ENCODE assay signal across 8 mouse cellular contexts in the genomic region with DNA sequence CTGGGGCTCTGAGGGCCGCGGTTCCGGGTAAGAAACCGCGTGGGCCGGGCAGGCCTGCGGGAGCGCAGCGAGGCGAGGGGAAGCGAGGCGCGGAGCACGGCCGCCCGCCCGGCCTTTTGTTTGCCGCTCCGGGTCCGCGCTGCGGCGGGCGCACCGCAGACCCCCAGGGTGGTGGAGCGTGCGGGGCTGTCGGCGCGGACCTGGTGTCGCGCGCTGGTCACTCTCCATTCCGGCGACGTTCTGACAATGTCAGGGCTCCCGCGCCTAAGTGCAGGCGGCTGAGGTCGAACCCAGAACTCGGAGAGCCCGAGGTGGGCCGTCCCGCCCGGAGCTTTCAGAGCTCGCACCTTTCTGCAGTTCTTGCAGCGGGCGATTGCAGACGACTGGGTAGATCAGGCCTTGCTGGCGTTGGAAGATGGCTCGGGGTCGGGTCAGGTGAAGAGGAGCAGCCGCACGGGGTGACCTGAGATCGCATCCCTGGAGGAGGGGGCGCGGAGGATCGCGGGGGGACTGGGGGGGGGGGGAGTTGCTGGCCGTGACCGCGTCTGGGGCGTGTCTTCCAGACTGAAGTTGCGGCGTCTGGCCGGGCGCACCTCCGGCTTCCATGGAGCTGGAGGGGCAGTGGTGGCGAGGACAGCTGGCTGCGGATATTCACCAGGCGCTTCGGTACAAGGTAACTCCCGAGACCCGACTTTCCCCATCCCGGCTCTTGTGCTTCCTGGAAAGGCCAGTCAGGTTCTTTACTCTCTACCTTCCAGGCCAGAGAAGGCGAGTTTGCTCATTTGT. TPM values are rescaled to one million over a fixed set of nuclear protein-coding genes. Genes with fewer than 3 reads are reported as not detected.
DNase-seq lines count a peak whose midpoint lies in the region; ATAC-seq and TF ChIP-seq lines count a peak whose summit lies in the region.

No protein-coding gene starts in this region.

- peak overlapping the region; percentile 91 for H3K9ac ChIP-seq in MEL (ENCODE audit: control insufficient read depth, low read depth, low read length, poor library complexity, severe bottlenecking)

- H3K27ac ChIP-seq in MEL (ENCODE audit: control insufficient read depth, low read depth, low read length) = peak overlapping the region; percentile 48
- peak overlapping the region; percentile 100 for H3K27ac ChIP-seq in forebrain, embryonic 10.5 days

- no peak for TF ChIP-seq CTCF in MEL (IDR thresholded peaks at IDR 0.05 in 2 of 3, conservative IDR thresholded peaks at IDR 0.05 in 1 of 3; ENCODE audit: control insufficient read depth in 1 of 3, insufficient read depth in 1 of 3, low read depth in 2 of 3, low read length in 3 of 3, poor library complexity in 1 of 3, severe bottlenecking in 1 of 3)

- intact Hi-C loops in heart, postnatal 25 days (cut with DNase I) = loop anchor here (2.0 to 10.0 kb wide), 3 partner anchors 41 to 217 kb away; a partner anchor contains a TSS
- intact Hi-C loops in left cerebral cortex, postnatal 4 days (cut with DNase I) = no loop called here

- peak; percentile 70 for DNase-seq in MEL (ENCODE audit: low read depth, low spot score)
- peak; percentile 38 for DNase-seq in brain, adult 2 months (ENCODE audit: low read depth, low spot score)
- DNase-seq in forebrain, embryonic 10.5 days (ENCODE audit: extremely low spot score, low spot score) = peak; percentile 63
- peak; percentile 9 for DNase-seq in heart, postnatal 25 days (ENCODE audit: low spot score)
- peak; percentile 48 for DNase-seq in left cerebral cortex, postnatal 4 days
- DNase-seq in right cerebral cortex, postnatal 14 days = peak; percentile 32
- no peak for DNase-seq in layer of hippocampus, adult 9-11 months

- no peak for TF ChIP-seq RAD21 in MEL (IDR thresholded peaks at IDR 0.05; ENCODE audit: low read depth, low read length)

- peak overlapping the region; percentile 72 to 95 for H3K4me3 ChIP-seq in MEL (ENCODE audit: control insufficient read depth in 1 of 2, insufficient read depth in 1 of 2, low read depth in 2 of 2, low read length in 2 of 2)
- H3K4me3 ChIP-seq in forebrain, embryonic 10.5 days = peak overlapping the region; percentile 88

- H3K79me2 ChIP-seq in MEL (ENCODE audit: control insufficient read depth, insufficient read depth, low read length, poor library complexity) = peaks cover 16% of the 10 kb centered on the region

- H3K27me3 ChIP-seq in MEL (ENCODE audit: control insufficient read depth in 1 of 2, insufficient read depth in 2 of 2, low read length in 2 of 2) = 0 out of 4 replicates have a peak, but pooled peaks cover 0 to 2% of the 10 kb centered on the region in 2 experiments
- H3K27me3 ChIP-seq in forebrain, embryonic 10.5 days (ENCODE audit: poor library complexity, severe bottlenecking) = no peaks in the 10 kb centered on the region

- H3K36me3 ChIP-seq in MEL (ENCODE audit: control insufficient read depth in 1 of 2, insufficient read depth in 2 of 2, low read length in 2 of 2) = peaks cover 0 to 12% of the 10 kb centered on the region in 2 experiments; a peak in 3 of 4 replicates
- H3K36me3 ChIP-seq in forebrain, embryonic 10.5 days (replicated peaks) = peaks cover 27% of the 10 kb centered on the region

- no peak for TF ChIP-seq POLR2A in MEL (IDR thresholded peaks at IDR 0.05; ENCODE audit: control insufficient read depth in 1 of 2, insufficient read depth in 1 of 2, low read depth in 1 of 2, low read length in 2 of 2, poor library complexity in 1 of 2)

- no peak for TF ChIP-seq EP300 in MEL (IDR thresholded peaks at IDR 0.05; ENCODE audit: low read depth in 1 of 2, low read length in 2 of 2)

- WGBS in forebrain, embryonic 10.5 days = under 1% methylated on average over 64 of the region's 76 CpGs

- no peaks in the 10 kb centered on the region for H3K9me3 ChIP-seq in MEL (replicated peaks; ENCODE audit: insufficient read depth, low read length)
- no peaks in the 10 kb centered on the region for H3K9me3 ChIP-seq in forebrain, embryonic 10.5 days

- ATAC-seq in megakaryocyte-erythroid progenitor cell, adult 5-6 weeks (replicated peaks; ENCODE audit: low FRiP score, low TSS enrichment, poor library complexity, severe bottlenecking) = 0 out of 2 replicates have a peak, but pooled peaks have one; percentile 29

- H3K4me1 ChIP-seq in MEL (ENCODE audit: control insufficient read depth in 1 of 2, insufficient read depth in 2 of 2, low read length in 2 of 2) = peaks cover 6 to 8% of the 10 kb centered on the region in 2 experiments; a peak in 3 of 4 replicates
- H3K4me1 ChIP-seq in forebrain, embryonic 10.5 days = peaks cover 39% of the 10 kb centered on the region

TF ChIP-seq in MEL, 35 proteins besides CTCF, POLR2A, EP300 and RAD21:
- 0 out of 2 replicates have a peak, but pooled peaks have one; percentile 6 for TF ChIP-seq TBP (IDR thresholded peaks at IDR 0.05; ENCODE audit: low read depth, low read length)
- no peak for TF ChIP-seq E2F4 (IDR thresholded peaks at IDR 0.05; ENCODE audit: borderline replicate concordance, low read depth, low read length)
- 0 out of 2 replicates have a peak, but pooled peaks have one; percentile 4 for TF ChIP-seq NRF1 (IDR thresholded peaks at IDR 0.05; ENCODE audit: insufficient read depth, low read depth, low read length, poor library complexity, severe bottlenecking)
- TF ChIP-seq ETS1 (IDR thresholded peaks at IDR 0.05; ENCODE audit: low read depth, low read length) = 0 out of 2 replicates have a peak, but pooled peaks have one; percentile 2
- no peak for TF ChIP-seq ZC3H11A (IDR thresholded peaks at IDR 0.05; ENCODE audit: low read depth, low read length)
- TF ChIP-seq UBTF (IDR thresholded peaks at IDR 0.05; ENCODE audit: borderline replicate concordance, insufficient read depth, low read depth, low read length) = 0 out of 2 replicates have a peak, but pooled peaks have one; percentile 17

RNA-seq across cellular contexts. Expression of a gene that starts 0.5 kb away (rescaled TPM):
- 7.1 and 8.5 TPM in 2 replicates for total RNA-seq in MEL (2012; rRNA removed)
- 10 to 100 TPM in 1 of 2 experiments, not detected in 1; 10.7 TPM for polyA plus RNA-seq in MEL (2012; ENCODE audit: insufficient read depth in 1 of 2, insufficient read length in 2 of 2, low read depth in 1 of 2, low replicate concordance in 2 of 2, missing spikeins in 1 of 2)
- 37.9 and 39.9 TPM in 2 replicates for polyA plus RNA-seq in forebrain, embryonic 10.5 days (2016; fragmentation: Nextera tagmentation; extraction: Ambion mirVana)
- 1 to 10 TPM; 5.2 to 5.3 TPM for total RNA-seq in heart, postnatal 25 days (2021)
- total RNA-seq in left cerebral cortex, postnatal 4 days (2021) = 10 to 100 TPM; 14.0 to 14.7 TPM
- total RNA-seq in megakaryocyte-erythroid progenitor cell, adult 5-6 weeks (2014; fragmentation: Nextera tagmentation) = 3.8 and 4.6 TPM in 2 replicates
- 4.4 and 6.2 TPM in 2 replicates for total RNA-seq in megakaryocyte-erythroid progenitor cell, adult 5-6 weeks (2017)
